Mouse (Mus musculus) WW6 (cell line): ENCODE measurements around the gene Cox6b2.

Source experiments
- DNase-seq: peaks from one replicate; pipeline ENCODE4 v3.0.0-alpha.2; 2013; ENCODE audit warnings: low read depth, low spot score

Gene Cox6b2

GRCm38 (mm10) chr7:4719276-4719675 is 33.6 kb downstream of the Cox6b2 start:
- DNase-seq, result no peak

GRCm38 (mm10) chr7:4716955-4717354 is 35.9 kb downstream of the Cox6b2 start:
- DNase-seq, result no peak

- no peak for DNase-seq
These were observed 40.3 kb downstream of the Cox6b2 start for GRCm38 (mm10) chr7:4712594-4712993.

GRCm38 (mm10) chr7:4705098-4705497 is 47.8 kb downstream of the Cox6b2 start:
- DNase-seq, result no peak

GRCm38 (mm10) chr7:4703195-4703594 is 49.7 kb downstream of the Cox6b2 start:
- no peak for DNase-seq

GRCm38 (mm10) chr7:4702334-4702733 is 50.6 kb downstream of the Cox6b2 start:
- no peak for DNase-seq
